Mouse (Mus musculus) stomach, postnatal 0 days (tissue): Measurements from ENCODE around the gene Ier5. TPM values are rescaled to one million over a fixed set of nuclear protein-coding genes. Genes with fewer than 3 reads are reported as not detected.

ENCODE experiments used
- ATAC-seq: fragments of 200-750 bp; cut with Nextera tagmentation; 2 replicates; pipeline ENCODE4 v1.8.0; 2017; ENCODE audit not compliant: low FRiP score, low TSS enrichment
- DNase-seq: peaks from one replicate; pipeline ENCODE4 v3.0.0-alpha.2; 2016; ENCODE audit warnings: low spot score
- H3K27ac ChIP-seq: fragments of 300-500 bp; sonication (generic); replicated peaks from 2 replicates; pipeline ENCODE4 v1.5.1; 2014; ENCODE audit warnings: mild to moderate bottlenecking, control low read depth
- H3K27me3 ChIP-seq: fragments of 300-500 bp; sonication (generic); 2 replicates; pipeline ENCODE4 v1.6.1; 2014; ENCODE audit warnings: low read length; ENCODE audit not compliant: control insufficient read depth, insufficient read depth
- H3K36me3 ChIP-seq: fragments of 300-500 bp; sonication (generic); 2 replicates; pipeline ENCODE4 v1.6.1; 2014; ENCODE audit warnings: low read length, mixed read lengths; ENCODE audit not compliant: control insufficient read depth, insufficient read depth
- H3K4me1 ChIP-seq: fragments of 300-500 bp; sonication (generic); replicated peaks from 2 replicates; pipeline ENCODE4 v1.6.1; 2014; ENCODE audit warnings: antibody characterized with exemption; ENCODE audit not compliant: control insufficient read depth, insufficient read depth
- H3K4me2 ChIP-seq: fragments of 300-500 bp; sonication (generic); replicated peaks from 2 replicates; pipeline ENCODE4 v1.6.1; 2014; ENCODE audit warnings: low read depth, mild to moderate bottlenecking, control low read depth, moderate library complexity
- H3K4me3 ChIP-seq: fragments of 300-500 bp; sonication (generic); 2 replicates; pipeline ENCODE4 v1.5.1; 2014; ENCODE audit warnings: low read depth, low read length, control low read depth
- H3K9ac ChIP-seq: fragments of 300-500 bp; sonication (generic); 2 replicates; pipeline ENCODE4 v1.6.1; 2014; ENCODE audit warnings: mild to moderate bottlenecking, low read length, control low read depth, mixed read lengths
- H3K9me3 ChIP-seq: fragments of 300-500 bp; sonication (generic); 2 replicates; pipeline ENCODE4 v1.6.1; 2016; ENCODE audit warnings: low read length; ENCODE audit not compliant: control insufficient read depth
- CTCF ChIP-seq: IDR thresholded peaks from 2 replicates; pipeline ENCODE4 v1.5.1; 2016; ENCODE audit warnings: antibody characterized with exemption, low read depth, mild to moderate bottlenecking, moderate library complexity
- EP300 ChIP-seq: optimal IDR thresholded peaks from 2 replicates; pipeline ENCODE3; 2016; ENCODE audit warnings: antibody characterized with exemption
- WGBS: fragments of 180-500 bp; shearing (Covaris S2); extraction: QIAGEN DNeasy Blood & Tissue Kit; methylation state at CpG from one replicate; pipeline ENCODE4 v1.1.7; 2014; 5-methylcytosine and 5-hydroxymethylcytosine counted together
- polyA plus RNA-seq: library from polyadenylated mRNA; unstranded; fragments of >200 nt; fragmentation: Nextera tagmentation; extraction: Ambion mirVana; gene quantifications from 2 replicates; pipeline ENCODE4 v1.2.1, GENCODE M21; 2015

The Ier5 gene
- polyA plus RNA-seq, 1 experiment from 2014 or later: 7.3 TPM

DNA sequence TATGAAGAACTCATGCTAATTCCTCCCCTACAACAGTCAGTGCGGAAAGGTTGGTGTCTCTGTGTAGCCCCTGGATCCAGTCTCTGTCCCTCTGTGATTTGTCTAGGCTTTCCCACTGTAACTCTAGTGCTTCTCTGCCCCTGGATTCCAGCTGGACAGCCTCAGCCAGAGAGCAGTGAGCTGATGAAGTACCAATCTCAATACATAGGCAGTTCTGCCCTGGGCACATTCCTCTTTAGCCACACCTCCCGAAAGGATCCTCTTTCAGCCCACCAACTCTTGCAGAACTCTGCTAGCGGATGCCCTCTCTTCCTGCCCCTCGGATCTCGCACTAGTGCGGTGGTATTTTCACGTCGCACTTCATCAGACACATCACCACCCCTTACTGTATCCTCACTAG is 35.4 kb upstream of the Ier5 start:
- Histone ChIP-seq H3K4me1 (no peaks in the 10 kb centered on the region), H3K4me3 (no peak overlapping the region), H3K27ac (no peak overlapping the region), H3K27me3 (no peaks in the 10 kb centered on the region), H3K36me3 (no peaks in the 10 kb centered on the region), H3K4me2 (no peak overlapping the region), H3K9me3 (no peaks in the 10 kb centered on the region), H3K9ac (no peak overlapping the region)
- DNase-seq (no peak), ATAC-seq (no peak)
- TF ChIP-seq EP300 (no peak), CTCF (no peak)
- 44% methylated on average over 8 of the region's 8 CpGs for WGBS

- WGBS: 73% methylated on average over 5 of the region's 5 CpGs
These were observed 28.0 kb upstream of the Ier5 start for GRCm38 (mm10) chr1:155127429-155127934.

GRCm38 (mm10) chr1:155126716-155127115 is 27.3 kb upstream of the Ier5 start:
- no peaks in the 10 kb centered on the region for H3K36me3 ChIP-seq
- no peaks in the 10 kb centered on the region for H3K9me3 ChIP-seq
- ATAC-seq: no peak
- TF ChIP-seq CTCF (no peak), EP300 (no peak)
- no peaks in the 10 kb centered on the region for H3K27me3 ChIP-seq
- no peak overlapping the region for H3K4me3 ChIP-seq
- WGBS: 64% methylated on average over 5 of the region's 5 CpGs
- H3K4me1 ChIP-seq: no peaks in the 10 kb centered on the region
- H3K4me2 ChIP-seq: no peak overlapping the region
- DNase-seq: no peak
- no peak overlapping the region for H3K27ac ChIP-seq
- H3K9ac ChIP-seq: no peak overlapping the region

More at GRCm38 (mm10) chr1:155127429-155127934, 28.0 kb upstream of the Ier5 start:
- DNase-seq: no peak
- Histone ChIP-seq H3K27ac (no peak overlapping the region), H3K27me3 (no peaks in the 10 kb centered on the region), H3K4me1 (no peaks in the 10 kb centered on the region), H3K36me3 (no peaks in the 10 kb centered on the region), H3K4me3 (no peak overlapping the region), H3K4me2 (no peak overlapping the region), H3K9me3 (no peaks in the 10 kb centered on the region), H3K9ac (no peak overlapping the region)
- no peak for ATAC-seq
- TF ChIP-seq EP300 (no peak), CTCF (no peak)

GRCm38 (mm10) chr1:155124397-155124796 is 25.0 kb upstream of the Ier5 start:
- TF ChIP-seq EP300 (no peak), CTCF (no peak)

GRCm38 (mm10) chr1:155121977-155122939 is 22.8 kb upstream of the Ier5 start:
- WGBS: 68% methylated on average over 21 of the region's 21 CpGs
- Histone ChIP-seq H3K9ac (no peak overlapping the region), H3K27ac (peak overlapping the region; percentile 59; the same call in 1 of the 2 replicates), H3K9me3 (no peaks in the 10 kb centered on the region), H3K27me3 (no peaks in the 10 kb centered on the region), H3K4me1 (no peaks in the 10 kb centered on the region), H3K4me2 (no peak overlapping the region), H3K36me3 (no peaks in the 10 kb centered on the region), H3K4me3 (no peak overlapping the region)
- TF ChIP-seq EP300: no peak
- no peak for TF ChIP-seq CTCF
- DNase-seq: no peak
- 0 out of 2 replicates have a peak, but pooled peaks have one; percentile 38 for ATAC-seq

More at GRCm38 (mm10) chr1:155124397-155124796, 25.0 kb upstream of the Ier5 start:
- WGBS: 94% methylated on average over 5 of the region's 5 CpGs
- no peak for ATAC-seq
- Histone ChIP-seq H3K4me2 (no peak overlapping the region), H3K27me3 (no peaks in the 10 kb centered on the region), H3K27ac (no peak overlapping the region), H3K9ac (no peak overlapping the region), H3K36me3 (no peaks in the 10 kb centered on the region), H3K4me1 (no peaks in the 10 kb centered on the region), H3K4me3 (no peak overlapping the region), H3K9me3 (no peaks in the 10 kb centered on the region)
- no peak for DNase-seq

DNA sequence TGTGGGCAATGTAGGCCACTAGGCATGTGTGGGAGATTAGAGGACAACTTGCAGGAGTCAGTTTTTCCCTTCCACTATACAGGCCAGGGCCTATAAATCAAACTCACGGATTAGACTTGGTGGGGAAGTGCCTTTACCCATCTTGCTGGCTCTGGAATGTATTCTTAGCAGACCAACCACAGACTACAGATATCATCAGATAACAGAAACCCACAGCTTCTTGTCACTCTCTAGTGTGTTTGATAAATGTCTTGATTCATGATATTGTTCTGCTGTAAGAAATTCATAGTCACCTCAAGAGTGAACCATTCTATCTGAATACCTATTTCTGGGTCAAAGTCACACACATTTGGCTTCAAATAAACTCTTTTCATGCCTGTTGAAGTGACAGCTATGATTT is 20.3 kb upstream of the Ier5 start:
- H3K4me1 ChIP-seq: no peaks in the 10 kb centered on the region
- H3K27ac ChIP-seq: no peak overlapping the region
- no peak for TF ChIP-seq EP300
- no peak for TF ChIP-seq CTCF
- H3K36me3 ChIP-seq: no peaks in the 10 kb centered on the region
- no peak overlapping the region for H3K4me2 ChIP-seq
- H3K27me3 ChIP-seq: no peaks in the 10 kb centered on the region
- no peak overlapping the region for H3K9ac ChIP-seq
- DNase-seq (no peak), ATAC-seq (no peak)
- H3K9me3 ChIP-seq: no peaks in the 10 kb centered on the region
- no peak overlapping the region for H3K4me3 ChIP-seq
- WGBS: 72% methylated on average over 1 of the region's 1 CpGs
